Mouse (Mus musculus) forebrain, embryonic 11.5 days (tissue): ENCODE results near the gene Hist1h2ag. TPM values are rescaled to one million over a fixed set of nuclear protein-coding genes. Genes with fewer than 3 reads are reported as not detected.

Experiments used
- ATAC-seq: fragments of 200-750 bp; cut with Nextera tagmentation; replicated peaks from 2 replicates; pipeline ENCODE4 v1.8.0; 2017; ENCODE audit warnings: moderate TSS enrichment; ENCODE audit not compliant: low FRiP score
- DNase-seq: peaks from one replicate; pipeline ENCODE4 v3.0.0-alpha.2; 2017; ENCODE audit warnings: low spot score
- H3K27ac ChIP-seq: fragments of 300-500 bp; sonication (generic); 2 replicates; pipeline ENCODE4 v1.5.1; 2014; ENCODE audit warnings: low read depth, low read length
- H3K27me3 ChIP-seq: fragments of 300-500 bp; sonication (generic); 2 replicates; pipeline ENCODE4 v1.6.1; 2014; ENCODE audit warnings: mild to moderate bottlenecking, low read length, mixed read lengths; ENCODE audit not compliant: control insufficient read depth, insufficient read depth
- H3K36me3 ChIP-seq: fragments of 300-500 bp; sonication (generic); 2 replicates; pipeline ENCODE4 v1.6.1; 2014; ENCODE audit warnings: mild to moderate bottlenecking, low read length, moderate library complexity, mixed read lengths; ENCODE audit not compliant: control insufficient read depth, insufficient read depth
- H3K4me1 ChIP-seq: fragments of 300-500 bp; sonication (generic); replicated peaks from 2 replicates; pipeline ENCODE4 v1.6.1; 2014; ENCODE audit warnings: low read length, mixed read lengths; ENCODE audit not compliant: control insufficient read depth, insufficient read depth
- H3K4me2 ChIP-seq: fragments of 300-500 bp; sonication (generic); 2 replicates; pipeline ENCODE4 v1.6.1; 2014; ENCODE audit warnings: low read depth, mild to moderate bottlenecking, low read length, moderate library complexity, mixed read lengths; ENCODE audit not compliant: severe bottlenecking
- H3K4me3 ChIP-seq: fragments of 300-500 bp; sonication (generic); 2 replicates; pipeline ENCODE4 v1.5.1; 2014; ENCODE audit warnings: low read depth, low read length
- H3K9ac ChIP-seq: fragments of 300-500 bp; sonication (generic); 2 replicates; pipeline ENCODE4 v1.6.1; 2014; ENCODE audit warnings: low read length
- H3K9me3 ChIP-seq: fragments of 300-500 bp; sonication (generic); 2 replicates; pipeline ENCODE4 v1.6.1; 2016; ENCODE audit warnings: low read length, mixed read lengths; ENCODE audit not compliant: control insufficient read depth
- WGBS: fragments of 180-500 bp; shearing (Covaris S2); extraction: QIAGEN DNeasy Blood & Tissue Kit; methylation state at CpG from one replicate; pipeline ENCODE4 v1.1.7; 2014; 5-methylcytosine and 5-hydroxymethylcytosine counted together
- polyA plus RNA-seq: library from polyadenylated mRNA; unstranded; fragments of >200 nt; fragmentation: Nextera tagmentation; extraction: Ambion mirVana; gene quantifications from 2 replicates; pipeline ENCODE4 v1.2.1, GENCODE M21; 2014

Gene Hist1h2ag
- polyA plus RNA-seq, 1 experiment from 2014 or later, result 67.2 TPM

GRCm38 (mm10) chr13:21997821-21998220 is 44.9 kb downstream of the Hist1h2ag start:
- no peaks in the 10 kb centered on the region for H3K36me3 ChIP-seq

GRCm38 (mm10) chr13:21997201-21997820 is 45.4 kb downstream of the Hist1h2ag start:
- Histone ChIP-seq H3K4me3 (peak overlapping the region; percentile 39), H3K4me2 (peak overlapping the region; percentile 45), H3K36me3 (no peaks in the 10 kb centered on the region), H3K9me3 (no peaks in the 10 kb centered on the region), H3K27me3 (peaks cover 60% of the 10 kb centered on the region), H3K4me1 (no peaks in the 10 kb centered on the region; the same call in 1 of the 2 replicates), H3K27ac (no peak overlapping the region), H3K9ac (no peak overlapping the region)
- no peak for DNase-seq
- 1% methylated on average over 21 of the region's 21 CpGs for WGBS
- no peak for ATAC-seq

More at GRCm38 (mm10) chr13:21997821-21998220, 44.9 kb downstream of the Hist1h2ag start:
- Histone ChIP-seq H3K4me3 (no peak overlapping the region; the same call in 1 of the 2 replicates), H3K27ac (no peak overlapping the region), H3K9ac (no peak overlapping the region), H3K27me3 (peaks cover 66% of the 10 kb centered on the region), H3K4me1 (no peaks in the 10 kb centered on the region; the same call in 1 of the 2 replicates), H3K4me2 (peak overlapping the region; percentile 45; the same call in 1 of the 2 replicates), H3K9me3 (no peaks in the 10 kb centered on the region)
- WGBS, result 1% methylated on average over 4 of the region's 4 CpGs
- ATAC-seq (no peak), DNase-seq (no peak)

GRCm38 (mm10) chr13:21996840-21997185 is 45.9 kb downstream of the Hist1h2ag start:
- WGBS, result under 1% methylated on average over 13 of the region's 13 CpGs
- Histone ChIP-seq H3K36me3 (no peaks in the 10 kb centered on the region), H3K9me3 (no peaks in the 10 kb centered on the region), H3K27me3 (peaks cover 55% of the 10 kb centered on the region), H3K4me1 (no peaks in the 10 kb centered on the region; the same call in 1 of the 2 replicates), H3K4me2 (peak overlapping the region; percentile 45), H3K9ac (no peak overlapping the region), H3K27ac (no peak overlapping the region), H3K4me3 (peak overlapping the region; percentile 39)
- ATAC-seq, result no peak
- no peak for DNase-seq

- peak; percentile 80 for DNase-seq
- WGBS, result 3% methylated on average over 12 of the region's 12 CpGs
These were observed 46.5 kb downstream of the Hist1h2ag start for GRCm38 (mm10) chr13:21996101-21996839.

GRCm38 (mm10) chr13:21995331-21995914 is 47.3 kb downstream of the Hist1h2ag start:
- Histone ChIP-seq H3K9ac (peak overlapping the region; percentile 35), H3K4me3 (peak overlapping the region; percentile 39), H3K27ac (no peak overlapping the region), H3K9me3 (no peaks in the 10 kb centered on the region), H3K4me2 (peak overlapping the region; percentile 65), H3K4me1 (no peaks in the 10 kb centered on the region; the same call in 1 of the 2 replicates), H3K27me3 (peaks cover 42% of the 10 kb centered on the region), H3K36me3 (no peaks in the 10 kb centered on the region)
- WGBS, result 2% methylated on average over 21 of the region's 21 CpGs
- ATAC-seq, result peak; percentile 61
- DNase-seq, result peak; percentile 71

More at GRCm38 (mm10) chr13:21996101-21996839, 46.5 kb downstream of the Hist1h2ag start:
- Histone ChIP-seq H3K27ac (no peak overlapping the region), H3K9ac (no peak overlapping the region), H3K27me3 (peaks cover 50% of the 10 kb centered on the region), H3K4me3 (peak overlapping the region; percentile 39), H3K36me3 (no peaks in the 10 kb centered on the region), H3K4me1 (no peaks in the 10 kb centered on the region; the same call in 1 of the 2 replicates), H3K9me3 (no peaks in the 10 kb centered on the region), H3K4me2 (peak overlapping the region; percentile 65)
- 0 out of 2 replicates have a peak, but pooled peaks have one; percentile 60 for ATAC-seq

GRCm38 (mm10) chr13:21994896-21995295 is 47.8 kb downstream of the Hist1h2ag start:
- Histone ChIP-seq H3K9me3 (no peaks in the 10 kb centered on the region), H3K36me3 (no peaks in the 10 kb centered on the region), H3K4me1 (no peaks in the 10 kb centered on the region; the same call in 1 of the 2 replicates), H3K27me3 (peaks cover 38% of the 10 kb centered on the region), H3K9ac (peak overlapping the region; percentile 35), H3K4me3 (peak overlapping the region; percentile 39), H3K4me2 (peak overlapping the region; percentile 65), H3K27ac (no peak overlapping the region)
- DNase-seq, result no peak
- ATAC-seq, result no peak
- WGBS, result 5% methylated on average over 8 of the region's 8 CpGs

- Histone ChIP-seq H3K9ac (no peak overlapping the region), H3K36me3 (no peaks in the 10 kb centered on the region), H3K4me2 (peak overlapping the region; percentile 16; the same call in 1 of the 2 replicates), H3K4me1 (no peaks in the 10 kb centered on the region; the same call in 1 of the 2 replicates), H3K4me3 (no peak overlapping the region), H3K9me3 (no peaks in the 10 kb centered on the region), H3K27me3 (peaks cover 31% of the 10 kb centered on the region), H3K27ac (no peak overlapping the region)
- DNase-seq (peak; percentile 76), ATAC-seq (0 out of 2 replicates have a peak, but pooled peaks have one; percentile 52)
- under 1% methylated on average over 22 of the region's 22 CpGs for WGBS
These were observed 48.6 kb downstream of the Hist1h2ag start for GRCm38 (mm10) chr13:21993957-21994738.

- ATAC-seq (no peak), DNase-seq (no peak)
- H3K9me3 ChIP-seq, result no peaks in the 10 kb centered on the region
- H3K9ac ChIP-seq, result no peak overlapping the region
- H3K36me3 ChIP-seq, result no peaks in the 10 kb centered on the region
- no peaks in the 10 kb centered on the region; the same call in 1 of the 2 replicates for H3K4me1 ChIP-seq
- no peak overlapping the region for H3K4me2 ChIP-seq
- no peak overlapping the region for H3K4me3 ChIP-seq
- 79% methylated on average over 5 of the region's 5 CpGs for WGBS
- peaks cover 16% of the 10 kb centered on the region for H3K27me3 ChIP-seq
- no peak overlapping the region for H3K27ac ChIP-seq
These were observed 50.2 kb downstream of the Hist1h2ag start for GRCm38 (mm10) chr13:21992550-21992949.
